In the genomic region with DNA sequence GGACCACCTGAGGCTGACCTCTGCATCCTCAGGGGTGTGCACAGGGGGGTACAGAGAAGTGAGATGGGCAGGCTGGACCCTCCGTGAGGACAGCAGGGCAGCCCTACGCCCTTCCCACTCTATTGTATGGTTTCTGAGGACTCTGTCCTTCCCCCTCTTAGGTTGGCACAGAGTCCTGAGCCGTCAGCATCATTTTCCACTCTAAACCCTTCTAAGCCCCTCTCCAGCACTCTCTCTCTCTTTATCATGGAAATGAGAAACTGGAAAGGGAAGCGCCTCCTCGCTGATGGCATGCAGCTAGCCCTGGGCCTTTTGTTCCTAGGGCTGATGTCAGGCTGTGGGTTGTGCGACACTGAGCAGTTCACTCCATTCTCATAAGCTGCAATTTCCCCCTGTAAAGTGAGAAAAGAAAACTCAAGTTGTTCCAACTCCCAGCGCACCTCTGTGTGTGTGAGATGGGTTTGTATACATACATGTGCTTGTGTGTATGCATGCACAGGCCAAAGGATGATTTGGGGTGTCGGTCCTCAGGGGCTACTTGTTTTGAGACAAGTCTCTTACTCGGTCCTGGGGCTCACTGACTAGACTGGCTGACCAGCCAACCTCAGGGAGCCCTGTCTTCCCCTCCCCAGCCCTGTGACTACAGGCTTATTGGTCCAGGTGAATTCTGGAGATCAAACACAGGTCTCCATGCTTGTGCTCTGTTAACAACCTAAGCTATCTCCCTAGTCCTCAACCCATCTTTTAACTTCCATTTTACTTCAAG, we compare ENCODE assay signal across 14 mouse cellular contexts. TPM values are rescaled to one million over a fixed set of nuclear protein-coding genes. Genes with fewer than 3 reads are reported as not detected.
DNase-seq lines count a peak whose midpoint lies in the region; ATAC-seq and TF ChIP-seq lines count a peak whose summit lies in the region.
"Had no signal": no experiment of that assay in that cellular context is flagged by ENCODE, and none has a peak within 500 bp of the region (broad histone marks: within the 10 kb centered on the region; RNA-seq: fewer than 3 reads in every experiment).

No protein-coding gene starts in this region.

- TF ChIP-seq CTCF in hindbrain, postnatal 0 days (IDR thresholded peaks at IDR 0.05; ENCODE audit: low read depth): 0 out of 2 replicates have a peak, but pooled peaks have one; percentile 5

- peaks cover 35% of the 10 kb centered on the region for H3K4me1 ChIP-seq in embryonic facial prominence, embryonic 10.5 days
- peaks cover 17% of the 10 kb centered on the region for H3K4me1 ChIP-seq in forebrain, embryonic 15.5 days
- peaks cover 9% of the 10 kb centered on the region; the same call in 1 of the 2 replicates for H3K4me1 ChIP-seq in hindbrain, postnatal 0 days (ENCODE audit: insufficient read depth, low read length)
- peaks cover 12% of the 10 kb centered on the region; the same call in 1 of the 2 replicates for H3K4me1 ChIP-seq in neural tube, embryonic 11.5 days (ENCODE audit: control insufficient read depth, insufficient read depth, low read length)
- H3K4me1 ChIP-seq in liver, embryonic 11.5 days (replicated peaks; ENCODE audit: control insufficient read depth, insufficient read depth, low read length): no peaks in the 10 kb centered on the region

- peak overlapping the region; percentile 45 for H3K27ac ChIP-seq in embryonic facial prominence, embryonic 10.5 days (replicated peaks)
- H3K27ac ChIP-seq in forebrain, embryonic 15.5 days (replicated peaks): peak overlapping the region; percentile 44
- H3K27ac ChIP-seq in hindbrain, postnatal 0 days: no peak overlapping the region
- no peak overlapping the region for H3K27ac ChIP-seq in neural tube, embryonic 11.5 days (ENCODE audit: low read depth, low read length)
- no peak overlapping the region for H3K27ac ChIP-seq in liver, embryonic 11.5 days (ENCODE audit: low read depth, low read length)
- H3K27ac ChIP-seq: limb, embryonic 13.5 days had no signal

- no peaks in the 10 kb centered on the region for H3K9me3 ChIP-seq in embryonic facial prominence, embryonic 10.5 days
- H3K9me3 ChIP-seq in forebrain, embryonic 15.5 days: no peaks in the 10 kb centered on the region
- no peaks in the 10 kb centered on the region for H3K9me3 ChIP-seq in hindbrain, postnatal 0 days (ENCODE audit: low read length)
- no peaks in the 10 kb centered on the region for H3K9me3 ChIP-seq in neural tube, embryonic 11.5 days (ENCODE audit: control insufficient read depth, low read length)
- H3K9me3 ChIP-seq in liver, embryonic 11.5 days (ENCODE audit: control insufficient read depth, low read length): no peaks in the 10 kb centered on the region
- H3K9me3 ChIP-seq: limb, embryonic 13.5 days had no signal

- ATAC-seq in forebrain, embryonic 15.5 days (replicated peaks): peak; percentile 75
- ATAC-seq in hindbrain, postnatal 0 days: peak; percentile 87
- ATAC-seq in neural tube, embryonic 11.5 days (ENCODE audit: insufficient read depth, low FRiP score, low TSS enrichment): peak; percentile 65; the same call in 1 of the 2 replicates
- ATAC-seq in liver, embryonic 11.5 days (replicated peaks; ENCODE audit: low FRiP score): no peak
- no peak for ATAC-seq in inflammation-experienced regulatory T-cells, adult 6 months

- H3K27me3 ChIP-seq in embryonic facial prominence, embryonic 10.5 days (replicated peaks; ENCODE audit: low read depth, poor library complexity, severe bottlenecking): peaks cover 29% of the 10 kb centered on the region
- H3K27me3 ChIP-seq in forebrain, embryonic 15.5 days: 0 out of 2 replicates have a peak, but pooled peaks cover 3% of the 10 kb centered on the region
- H3K27me3 ChIP-seq in hindbrain, postnatal 0 days (ENCODE audit: insufficient read depth, low read length): no peaks in the 10 kb centered on the region
- no peaks in the 10 kb centered on the region for H3K27me3 ChIP-seq in neural tube, embryonic 11.5 days (ENCODE audit: control insufficient read depth, insufficient read depth, low read length)
- H3K27me3 ChIP-seq in liver, embryonic 11.5 days (replicated peaks; ENCODE audit: control insufficient read depth, insufficient read depth, low read length): no peaks in the 10 kb centered on the region

- no peak overlapping the region for H3K9ac ChIP-seq in forebrain, embryonic 15.5 days (replicated peaks)
- no peak overlapping the region for H3K9ac ChIP-seq in hindbrain, postnatal 0 days (replicated peaks; ENCODE audit: low read length)
- no peak overlapping the region for H3K9ac ChIP-seq in neural tube, embryonic 11.5 days (ENCODE audit: low read length)
- H3K9ac ChIP-seq in liver, embryonic 11.5 days (ENCODE audit: low read depth, low read length): no peak overlapping the region
- H3K9ac ChIP-seq: limb, embryonic 13.5 days; lung, embryonic 14.5 days had no signal

- no peak for DNase-seq in embryonic facial prominence, embryonic 10.5 days (ENCODE audit: low spot score)
- peak; percentile 45 for DNase-seq in hindbrain, postnatal 0 days (ENCODE audit: low spot score)
- DNase-seq in neural tube, embryonic 11.5 days (ENCODE audit: low spot score): peak; percentile 51
- DNase-seq in liver, embryonic 11.5 days (ENCODE audit: low spot score): no peak
- DNase-seq in liver: no peak
- no peak for DNase-seq in heart, adult 8-10 months (ENCODE audit: low spot score)
- DNase-seq: adrenal gland, postnatal 14 days; cerebellum, postnatal 14 days; heart, postnatal 10 days; kidney, adult 11 months; lung, embryonic 14.5 days had no signal

- H3K36me3 ChIP-seq in embryonic facial prominence, embryonic 10.5 days (replicated peaks): no peaks in the 10 kb centered on the region
- no peaks in the 10 kb centered on the region for H3K36me3 ChIP-seq in forebrain, embryonic 15.5 days
- no peaks in the 10 kb centered on the region for H3K36me3 ChIP-seq in hindbrain, postnatal 0 days (ENCODE audit: insufficient read depth, low read length)
- no peaks in the 10 kb centered on the region for H3K36me3 ChIP-seq in neural tube, embryonic 11.5 days (ENCODE audit: control insufficient read depth, insufficient read depth, low read length)
- no peaks in the 10 kb centered on the region for H3K36me3 ChIP-seq in liver, embryonic 11.5 days (ENCODE audit: control insufficient read depth, insufficient read depth, low read length)
- H3K36me3 ChIP-seq: limb, embryonic 13.5 days had no signal

- no peak overlapping the region for H3K4me2 ChIP-seq in forebrain, embryonic 15.5 days (replicated peaks)
- no peak overlapping the region for H3K4me2 ChIP-seq in hindbrain, postnatal 0 days (ENCODE audit: low read depth, low read length)
- H3K4me2 ChIP-seq in neural tube, embryonic 11.5 days (ENCODE audit: low read depth): no peak overlapping the region
- H3K4me2 ChIP-seq in liver, embryonic 11.5 days: no peak overlapping the region
- H3K4me2 ChIP-seq: limb, embryonic 13.5 days; lung, embryonic 14.5 days had no signal

- WGBS in embryonic facial prominence, embryonic 10.5 days: 34% methylated on average over 9 of the region's 9 CpGs
- WGBS in forebrain, embryonic 15.5 days: 6% methylated on average over 9 of the region's 9 CpGs
- 28% methylated on average over 9 of the region's 9 CpGs for WGBS in hindbrain, postnatal 0 days
- WGBS in neural tube, embryonic 11.5 days: 35% methylated on average over 9 of the region's 9 CpGs
- 75% methylated on average over 9 of the region's 9 CpGs for WGBS in liver, embryonic 11.5 days

- H3K4me3 ChIP-seq in embryonic facial prominence, embryonic 10.5 days: no peak overlapping the region
- no peak overlapping the region for H3K4me3 ChIP-seq in forebrain, embryonic 15.5 days
- no peak overlapping the region for H3K4me3 ChIP-seq in hindbrain, postnatal 0 days (ENCODE audit: low read length)
- no peak overlapping the region for H3K4me3 ChIP-seq in neural tube, embryonic 11.5 days (ENCODE audit: low read depth, low read length)
- no peak overlapping the region for H3K4me3 ChIP-seq in liver, embryonic 11.5 days (ENCODE audit: low read depth, low read length)
- H3K4me3 ChIP-seq: limb, embryonic 13.5 days had no signal

RNA-seq across cellular contexts. Expression of gene Mfap3, which starts 34.7 kb away (rescaled TPM):
- polyA plus RNA-seq in embryonic facial prominence, embryonic 10.5 days (2016; fragmentation: Nextera tagmentation; extraction: Ambion mirVana): 49.0 and 50.7 TPM in 2 replicates
- polyA plus RNA-seq in forebrain, embryonic 15.5 days (2015; fragmentation: Nextera tagmentation; extraction: Ambion mirVana): 71.7 and 75.5 TPM in 2 replicates
- 39.5 and 47.7 TPM in 2 replicates for total RNA-seq in hindbrain, postnatal 0 days (2014; rRNA removed)
- polyA plus RNA-seq in hindbrain, postnatal 0 days (2015; fragmentation: Nextera tagmentation; extraction: Ambion mirVana): 46.6 and 48.5 TPM in 2 replicates
- 56.4 and 58.0 TPM in 2 replicates for polyA plus RNA-seq in neural tube, embryonic 11.5 days (2014; fragmentation: Nextera tagmentation; extraction: Ambion mirVana)
- polyA plus RNA-seq in liver, embryonic 11.5 days (2014; fragmentation: Nextera tagmentation; extraction: Ambion mirVana): 28.0 and 28.9 TPM in 2 replicates
- polyA plus RNA-seq in inflammation-experienced regulatory T-cells, adult 6 months (2017; shearing (Covaris generic)): 10 to 100 TPM; 32.1 to 45.2 (median 40.2) TPM
- 10 to 100 TPM in 3 of 4 experiments, 1 to 10 TPM in 1; 9.7 to 13.1 (median 11.2) TPM for total RNA-seq in heart, adult 8-10 months (2022)

RNA-seq across cellular contexts. Expression of gene Fam114a2, which starts 34.8 kb away (rescaled TPM):
- 68.0 and 73.6 TPM in 2 replicates for polyA plus RNA-seq in embryonic facial prominence, embryonic 10.5 days (2016; fragmentation: Nextera tagmentation; extraction: Ambion mirVana)
- 107 and 111 TPM in 2 replicates for polyA plus RNA-seq in forebrain, embryonic 15.5 days (2015; fragmentation: Nextera tagmentation; extraction: Ambion mirVana)
- total RNA-seq in hindbrain, postnatal 0 days (2014; rRNA removed): 27.3 and 28.9 TPM in 2 replicates
- polyA plus RNA-seq in hindbrain, postnatal 0 days (2015; fragmentation: Nextera tagmentation; extraction: Ambion mirVana): 51.0 and 51.2 TPM in 2 replicates
- polyA plus RNA-seq in neural tube, embryonic 11.5 days (2014; fragmentation: Nextera tagmentation; extraction: Ambion mirVana): 52.3 and 59.1 TPM in 2 replicates
- 36.7 and 43.4 TPM in 2 replicates for polyA plus RNA-seq in liver, embryonic 11.5 days (2014; fragmentation: Nextera tagmentation; extraction: Ambion mirVana)
- 100 to 1,000 TPM in 1 of 3 experiments, 10 to 100 TPM in 2; 67.8 to 107 (median 84.6) TPM for polyA plus RNA-seq in inflammation-experienced regulatory T-cells, adult 6 months (2017; shearing (Covaris generic))
- 10 to 100 TPM; 42.2 to 45.8 (median 44.2) TPM for total RNA-seq in heart, adult 8-10 months (2022)

Comparison
In these comparisons a context has a peak if more than half of its experiments do, and no peak if none do; other contexts are left out.
1. DNase-seq: peak in hindbrain, postnatal 0 days (single experiment) and neural tube, embryonic 11.5 days (single experiment); none in embryonic facial prominence, embryonic 10.5 days (single experiment), liver, embryonic 11.5 days (single experiment), liver (single experiment) and heart, adult 8-10 months (single experiment).
2. H3K27ac ChIP-seq: peak in embryonic facial prominence, embryonic 10.5 days (single experiment) and forebrain, embryonic 15.5 days (single experiment); none in hindbrain, postnatal 0 days (single experiment), neural tube, embryonic 11.5 days (single experiment) and liver, embryonic 11.5 days (single experiment).
3. ATAC-seq: peak in forebrain, embryonic 15.5 days (single experiment), hindbrain, postnatal 0 days (single experiment) and neural tube, embryonic 11.5 days (single experiment); none in liver, embryonic 11.5 days (single experiment) and inflammation-experienced regulatory T-cells, adult 6 months (single experiment).